Mouse (Mus musculus) erythroblast, embryonic 14.5 days (primary cell): ENCODE data around the gene Fgl2.

Experiments used
- GATA1 ChIP-seq: IDR thresholded peaks from 2 replicates; pipeline ENCODE4 v1.6.1; 2012; ENCODE audit warnings: low read length, inconsistent platforms, mixed read lengths
- TAL1 ChIP-seq: IDR thresholded peaks from 3 replicates; pipeline ENCODE4 v1.6.1; 2012; ENCODE audit warnings: low read length, inconsistent platforms, mixed read lengths

DNA sequence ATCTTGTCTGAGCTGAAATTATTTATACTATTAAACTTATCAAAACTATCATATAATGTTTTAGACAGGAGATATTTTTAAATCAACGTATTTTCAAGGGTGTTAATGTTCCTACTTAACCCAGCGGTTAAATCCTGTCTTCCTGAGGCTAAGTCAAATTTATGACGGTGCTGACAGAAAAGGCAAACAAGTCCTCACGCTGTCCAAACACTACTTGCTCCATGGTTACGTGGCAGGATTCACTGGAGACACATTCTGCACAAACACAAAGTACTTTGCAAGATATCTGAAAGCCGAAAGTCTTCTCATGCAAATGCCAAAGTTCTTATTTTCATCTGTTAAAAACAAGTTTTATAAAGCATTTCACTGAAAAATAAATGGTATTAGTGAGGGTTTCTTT, 9.5 kb downstream of the Fgl2 start:
- TF ChIP-seq GATA1 (no peak), TAL1 (no peak)
